Mouse (Mus musculus) G1E-ER4 (cell line): ENCODE data around the gene Rab23. TPM values are rescaled to one million over a fixed set of nuclear protein-coding genes. Genes with fewer than 3 reads are reported as not detected.

Source experiments
- GATA1 ChIP-seq: IDR thresholded peaks from one replicate; pipeline ENCODE4 v1.8.0; 2012; ENCODE audit warnings: low read length, inconsistent platforms
- polyA plus RNA-seq: library from polyadenylated mRNA; stranded (reverse); fragments of >175 nt; gene quantifications from 2 replicates; pipeline ENCODE4 v1.2.3, GENCODE M21; 2012

Rab23 gene
- polyA plus RNA-seq, 1 experiment = not detected

GRCm38 (mm10) chr1:33714796-33715195 is 4.9 kb upstream of the Rab23 start:
- TF ChIP-seq GATA1 = no peak

GRCm38 (mm10) chr1:33717636-33718035 is 2.1 kb upstream of the Rab23 start:
- no peak for TF ChIP-seq GATA1

GRCm38 (mm10) chr1:33720231-33720630 is 544 bp downstream of the Rab23 start:
- TF ChIP-seq GATA1 = no peak

- no peak for TF ChIP-seq GATA1
Measured at GRCm38 (mm10) chr1:33721020-33721419, 1.3 kb downstream of the Rab23 start.

GRCm38 (mm10) chr1:33724516-33724915 is 4.8 kb downstream of the Rab23 start:
- TF ChIP-seq GATA1 = no peak

- TF ChIP-seq GATA1 = no peak
Measured at GRCm38 (mm10) chr1:33725086-33725485, 5.4 kb downstream of the Rab23 start.

- TF ChIP-seq GATA1 = no peak
Measured at GRCm38 (mm10) chr1:33733044-33733443, 13.4 kb downstream of the Rab23 start.

- TF ChIP-seq GATA1 = no peak
Measured at GRCm38 (mm10) chr1:33734001-33734685, 14.5 kb downstream of the Rab23 start.

- TF ChIP-seq GATA1 = no peak
Measured at GRCm38 (mm10) chr1:33738281-33738680, 18.6 kb downstream of the Rab23 start.

- no peak for TF ChIP-seq GATA1
Measured at GRCm38 (mm10) chr1:33738681-33739278, 19.1 kb downstream of the Rab23 start.

- no peak for TF ChIP-seq GATA1
Measured at GRCm38 (mm10) chr1:33739302-33739701, 19.6 kb downstream of the Rab23 start.

GRCm38 (mm10) chr1:33742903-33743302 is 23.2 kb downstream of the Rab23 start:
- no peak for TF ChIP-seq GATA1

GRCm38 (mm10) chr1:33745901-33746300 is 26.2 kb downstream of the Rab23 start:
- no peak for TF ChIP-seq GATA1

GRCm38 (mm10) chr1:33749109-33749508 is 29.4 kb downstream of the Rab23 start:
- no peak for TF ChIP-seq GATA1

GRCm38 (mm10) chr1:33751283-33751682 is 31.6 kb downstream of the Rab23 start:
- TF ChIP-seq GATA1 = no peak

- TF ChIP-seq GATA1 = no peak
Measured at GRCm38 (mm10) chr1:33754089-33754488, 34.4 kb downstream of the Rab23 start.

GRCm38 (mm10) chr1:33754965-33755735 is 35.5 kb downstream of the Rab23 start:
- TF ChIP-seq GATA1 = no peak

- no peak for TF ChIP-seq GATA1
Measured at GRCm38 (mm10) chr1:33755799-33756198, 36.1 kb downstream of the Rab23 start.
